Mouse (Mus musculus) embryonic facial prominence, embryonic 14.5 days (tissue): ENCODE results near the gene Slc16a2. TPM values are rescaled to one million over a fixed set of nuclear protein-coding genes. Genes with fewer than 3 reads are reported as not detected.

Source experiments
- ATAC-seq: fragments of 200-750 bp; cut with Nextera tagmentation; 2 replicates; pipeline ENCODE4 v1.8.0; 2017; ENCODE audit warnings: low read depth, moderate number of reproducible peaks, moderate TSS enrichment
- DNase-seq: peaks from one replicate; pipeline ENCODE4 v3.0.0-alpha.2; 2015; ENCODE audit warnings: low spot score
- H3K27ac ChIP-seq: fragments of 300-500 bp; sonication (generic); replicated peaks from 2 replicates; pipeline ENCODE4 v1.5.1; 2014; ENCODE audit warnings: low read depth, mild to moderate bottlenecking, low read length, moderate library complexity
- H3K27me3 ChIP-seq: fragments of 300-500 bp; sonication (generic); replicated peaks from 2 replicates; pipeline ENCODE4 v1.6.1; 2014; ENCODE audit warnings: low read length; ENCODE audit not compliant: control insufficient read depth, insufficient read depth
- H3K36me3 ChIP-seq: fragments of 300-500 bp; sonication (generic); 2 replicates; pipeline ENCODE4 v1.6.1; 2014; ENCODE audit warnings: low read length, mixed read lengths; ENCODE audit not compliant: control insufficient read depth, insufficient read depth
- H3K4me1 ChIP-seq: fragments of 300-500 bp; sonication (generic); 2 replicates; pipeline ENCODE4 v1.6.1; 2014; ENCODE audit warnings: antibody characterized with exemption, low read length; ENCODE audit not compliant: control insufficient read depth, insufficient read depth
- H3K4me2 ChIP-seq: fragments of 300-500 bp; sonication (generic); 2 replicates; pipeline ENCODE4 v1.6.1; 2014; ENCODE audit warnings: low read depth, mild to moderate bottlenecking, low read length, moderate library complexity, mixed read lengths
- H3K4me3 ChIP-seq: fragments of 300-500 bp; sonication (generic); 2 replicates; pipeline ENCODE4 v1.5.1; 2014; ENCODE audit warnings: low read depth, mild to moderate bottlenecking, low read length
- H3K9ac ChIP-seq: fragments of 300-500 bp; sonication (generic); 2 replicates; pipeline ENCODE4 v1.6.1; 2014; ENCODE audit warnings: low read depth, mild to moderate bottlenecking, low read length, moderate library complexity, mixed read lengths
- H3K9me3 ChIP-seq: fragments of 300-500 bp; sonication (generic); 2 replicates; pipeline ENCODE4 v1.6.1; 2016; ENCODE audit warnings: low read length; ENCODE audit not compliant: control insufficient read depth
- WGBS: fragments of 180-500 bp; shearing (Covaris S2); extraction: QIAGEN DNeasy Blood & Tissue Kit; methylation state at CpG from one replicate; pipeline ENCODE4 v1.1.7; 2014; 5-methylcytosine and 5-hydroxymethylcytosine counted together
- polyA plus RNA-seq: library from polyadenylated mRNA; unstranded; fragments of >200 nt; fragmentation: Nextera tagmentation; extraction: Ambion mirVana; gene quantifications from 2 replicates; pipeline ENCODE4 v1.2.1, GENCODE M21; 2014

Gene Slc16a2
- polyA plus RNA-seq, 1 experiment from 2014 or later: 34.7 TPM

DNA sequence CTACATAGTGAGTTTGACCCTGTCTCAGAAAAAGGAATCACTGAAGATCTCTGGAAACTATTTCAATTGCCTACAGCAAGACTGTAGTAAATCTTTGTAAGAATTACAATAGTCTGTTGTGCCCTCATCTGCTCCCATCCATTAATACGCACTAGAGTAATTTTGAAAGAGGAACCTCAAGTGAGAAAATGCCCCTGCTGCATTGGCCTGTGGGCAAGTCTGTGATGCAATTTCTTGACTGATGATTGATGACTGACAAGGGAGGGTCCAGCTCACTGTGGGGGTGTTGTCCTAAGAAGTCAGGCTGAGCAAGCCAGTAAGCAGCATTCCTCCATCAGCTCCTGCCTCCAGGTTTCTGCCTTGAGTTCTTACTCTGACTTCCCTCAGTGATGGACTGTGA, 75.6 kb downstream of the Slc16a2 start:
- DNase-seq (no peak), ATAC-seq (no peak)
- H3K27me3 ChIP-seq: peaks cover 32% of the 10 kb centered on the region
- no peaks in the 10 kb centered on the region for H3K36me3 ChIP-seq
- H3K27ac ChIP-seq: no peak overlapping the region
- H3K4me2 ChIP-seq: no peak overlapping the region
- H3K9ac ChIP-seq: no peak overlapping the region
- H3K9me3 ChIP-seq: no peaks in the 10 kb centered on the region
- WGBS: 92% methylated on average over 1 of the region's 1 CpGs
- no peak overlapping the region for H3K4me3 ChIP-seq
- H3K4me1 ChIP-seq: peaks cover 6% of the 10 kb centered on the region; the same call in 1 of the 2 replicates

DNA sequence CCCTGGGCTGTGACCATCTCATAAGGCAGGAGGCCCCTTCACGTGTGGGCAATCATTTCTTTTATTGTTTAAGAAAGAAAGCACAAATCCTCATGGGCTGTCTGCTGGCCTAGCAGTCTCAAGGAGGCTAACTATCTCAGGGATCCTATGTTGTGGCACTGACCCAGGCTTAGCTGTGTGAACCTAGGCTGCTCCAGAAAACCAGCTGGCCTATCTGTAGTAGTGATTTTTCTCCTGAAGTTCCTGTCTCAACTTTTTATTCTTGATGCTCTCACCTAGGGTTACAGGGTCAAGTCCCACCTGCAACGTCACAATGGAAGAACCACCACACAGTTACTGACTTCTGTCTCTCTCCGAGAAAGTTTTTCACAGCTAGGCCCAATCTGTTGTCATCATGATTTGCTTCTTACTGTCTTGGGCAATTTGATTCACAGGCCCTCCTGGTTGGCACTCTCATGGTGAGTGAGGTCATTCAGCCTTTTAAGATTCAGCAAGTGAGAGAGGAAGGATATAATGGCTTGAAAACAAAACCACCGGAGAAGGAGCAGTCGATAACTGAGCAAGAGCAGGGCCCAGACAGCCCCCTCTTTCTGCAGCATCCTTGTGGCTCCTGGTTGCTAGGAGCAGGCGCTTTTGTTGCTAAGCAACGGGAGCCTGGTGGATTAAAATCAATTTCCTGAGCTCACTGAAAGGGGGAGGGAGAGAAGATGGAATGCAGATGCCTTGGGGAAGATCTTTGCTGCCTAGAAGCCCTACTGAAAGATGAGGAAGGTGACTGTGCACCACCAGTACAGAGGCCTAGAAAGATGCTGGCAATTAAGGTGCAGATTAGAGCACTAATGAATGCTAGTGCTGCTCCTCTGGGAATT, 77.4 kb downstream of the Slc16a2 start:
- no peaks in the 10 kb centered on the region for H3K9me3 ChIP-seq
- H3K4me3 ChIP-seq: no peak overlapping the region
- H3K4me2 ChIP-seq: no peak overlapping the region
- DNase-seq (peak; percentile 79), ATAC-seq (peak; percentile 86)
- H3K4me1 ChIP-seq: peaks cover 6% of the 10 kb centered on the region; the same call in 1 of the 2 replicates
- no peak overlapping the region for H3K9ac ChIP-seq
- H3K27ac ChIP-seq: no peak overlapping the region
- H3K36me3 ChIP-seq: no peaks in the 10 kb centered on the region
- WGBS: 36% methylated on average over 7 of the region's 7 CpGs
- peaks cover 47% of the 10 kb centered on the region for H3K27me3 ChIP-seq

DNA sequence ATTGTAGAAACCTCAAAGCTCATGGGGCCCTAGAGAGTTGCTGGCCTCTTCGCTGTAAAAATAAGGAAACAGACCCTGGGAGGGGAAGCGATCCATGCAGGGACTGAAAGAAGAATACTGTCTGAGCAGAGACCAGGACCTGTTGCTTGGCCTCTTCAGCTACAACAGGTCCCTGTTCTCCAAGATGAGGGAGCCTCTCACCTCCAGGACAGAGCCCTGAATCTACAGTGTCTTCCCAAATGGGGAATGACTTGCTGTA, 79.8 kb downstream of the Slc16a2 start:
- H3K4me1 ChIP-seq: peaks cover 6% of the 10 kb centered on the region; the same call in 1 of the 2 replicates
- peak overlapping the region; percentile 55 for H3K27ac ChIP-seq
- DNase-seq (no peak), ATAC-seq (no peak)
- H3K4me3 ChIP-seq: no peak overlapping the region
- no peak overlapping the region for H3K4me2 ChIP-seq
- H3K36me3 ChIP-seq: no peaks in the 10 kb centered on the region
- no peaks in the 10 kb centered on the region for H3K9me3 ChIP-seq
- H3K9ac ChIP-seq: no peak overlapping the region
- peaks cover 45% of the 10 kb centered on the region for H3K27me3 ChIP-seq
- 72% methylated on average over 2 of the region's 2 CpGs for WGBS

DNA sequence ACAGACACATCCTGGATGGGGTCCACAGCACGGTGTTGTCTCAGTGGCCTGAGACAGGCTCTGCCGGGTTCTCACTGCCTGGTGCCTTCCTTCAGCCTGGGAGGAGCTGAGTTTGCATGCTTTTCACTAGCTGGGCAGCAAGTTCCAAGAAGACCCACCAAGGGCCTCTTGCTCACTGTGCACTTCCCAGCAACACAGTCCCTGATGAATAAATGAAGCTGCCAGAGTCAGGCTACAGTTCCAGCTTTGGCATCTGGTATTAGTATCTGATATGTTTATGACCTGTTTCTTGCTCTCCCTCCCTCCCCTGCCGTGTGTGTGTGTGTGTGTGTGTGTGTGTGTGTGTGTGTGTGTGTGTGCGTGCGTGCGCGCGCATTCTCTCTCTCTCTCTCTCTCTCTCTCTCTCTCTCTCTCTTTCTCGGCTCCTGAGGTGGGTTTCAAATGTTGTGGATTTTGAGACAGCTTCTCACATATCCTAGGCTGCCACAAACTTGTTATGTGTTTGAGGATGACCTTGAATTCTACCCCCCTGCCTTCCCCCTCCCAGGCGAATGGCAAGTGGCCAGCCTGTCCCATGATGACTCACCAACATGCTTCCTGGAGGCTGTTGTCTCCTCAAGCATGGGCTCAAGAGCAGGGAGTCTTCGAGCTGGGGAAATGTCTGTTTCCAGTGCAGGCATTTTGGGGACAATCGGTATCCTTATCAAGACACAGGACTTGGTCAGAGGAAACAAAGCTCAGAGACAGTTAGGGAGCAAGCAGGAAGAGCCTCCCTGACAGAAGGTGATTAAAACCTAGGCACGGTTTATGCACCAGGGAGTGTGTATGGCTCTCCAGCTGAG, 80.3 kb downstream of the Slc16a2 start:
- no peaks in the 10 kb centered on the region for H3K36me3 ChIP-seq
- peaks cover 6% of the 10 kb centered on the region; the same call in 1 of the 2 replicates for H3K4me1 ChIP-seq
- peak overlapping the region; percentile 55 for H3K27ac ChIP-seq
- peak; percentile 72; the same call in 1 of the 2 replicates for ATAC-seq
- peaks cover 44% of the 10 kb centered on the region for H3K27me3 ChIP-seq
- no peak overlapping the region for H3K4me3 ChIP-seq
- WGBS: 57% methylated on average over 9 of the region's 13 CpGs
- no peak overlapping the region for H3K4me2 ChIP-seq
- H3K9me3 ChIP-seq: no peaks in the 10 kb centered on the region
- H3K9ac ChIP-seq: no peak overlapping the region
- DNase-seq: peak; percentile 59

DNA sequence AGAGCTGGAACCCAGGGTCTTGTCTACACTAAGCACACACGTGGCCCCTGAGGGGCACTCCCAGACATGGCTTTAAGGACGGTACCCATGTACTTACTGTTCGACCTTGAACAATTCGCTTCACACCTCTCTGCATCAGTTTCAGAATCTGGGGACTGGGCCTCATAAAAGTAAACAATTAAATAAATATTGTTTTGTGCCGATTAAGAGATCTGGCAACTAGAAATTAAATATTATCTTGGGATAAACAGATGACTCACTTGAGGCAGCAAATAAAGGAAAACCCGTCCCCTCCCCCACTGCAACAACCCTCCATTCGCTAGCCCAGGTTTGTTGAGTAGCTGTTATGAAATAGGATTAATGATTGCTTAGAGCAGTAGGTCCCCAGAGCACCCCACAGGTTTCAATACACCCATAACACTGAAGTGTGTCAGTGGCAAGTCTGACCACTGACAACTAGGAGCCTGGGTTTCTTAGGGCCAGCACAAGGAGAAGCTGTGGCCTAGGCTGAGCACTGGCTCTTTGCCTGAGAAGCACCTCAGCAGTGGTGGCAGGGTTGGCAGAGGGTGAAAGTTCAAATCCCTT, 87.7 kb downstream of the Slc16a2 start:
- no peaks in the 10 kb centered on the region for H3K4me1 ChIP-seq
- no peak overlapping the region for H3K4me2 ChIP-seq
- DNase-seq (no peak), ATAC-seq (no peak)
- no peak overlapping the region for H3K4me3 ChIP-seq
- no peaks in the 10 kb centered on the region for H3K36me3 ChIP-seq
- no peaks in the 10 kb centered on the region for H3K9me3 ChIP-seq
- no peak overlapping the region; the same call in 1 of the 2 replicates for H3K27ac ChIP-seq
- 76% methylated on average over 7 of the region's 7 CpGs for WGBS
- peaks cover 36% of the 10 kb centered on the region for H3K27me3 ChIP-seq
- H3K9ac ChIP-seq: no peak overlapping the region

DNA sequence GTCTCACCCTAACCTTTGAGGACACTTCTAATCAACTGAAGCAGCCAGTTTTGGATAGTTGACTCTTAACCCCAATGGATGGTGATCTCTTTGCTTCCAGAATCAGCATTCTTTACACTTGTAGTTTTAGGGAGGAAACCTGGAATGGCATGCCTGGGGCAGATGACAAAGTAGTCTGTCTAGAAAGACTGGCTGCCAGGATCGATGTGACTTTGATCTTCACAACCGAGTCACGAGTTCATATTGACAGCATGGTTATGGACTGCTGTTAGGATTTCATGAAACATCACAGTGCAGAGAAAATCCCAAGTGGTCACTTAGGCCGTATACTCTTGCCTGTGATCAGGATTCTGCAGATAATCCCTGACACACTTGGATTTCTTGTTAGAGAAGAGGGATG, 88.7 kb downstream of the Slc16a2 start:
- no peak overlapping the region for H3K4me3 ChIP-seq
- DNase-seq (no peak), ATAC-seq (no peak)
- no peaks in the 10 kb centered on the region for H3K9me3 ChIP-seq
- H3K4me2 ChIP-seq: no peak overlapping the region
- no peaks in the 10 kb centered on the region for H3K4me1 ChIP-seq
- peaks cover 33% of the 10 kb centered on the region for H3K27me3 ChIP-seq
- H3K27ac ChIP-seq: no peak overlapping the region
- no peak overlapping the region for H3K9ac ChIP-seq
- no peaks in the 10 kb centered on the region for H3K36me3 ChIP-seq
- 73% methylated on average over 4 of the region's 4 CpGs for WGBS

DNA sequence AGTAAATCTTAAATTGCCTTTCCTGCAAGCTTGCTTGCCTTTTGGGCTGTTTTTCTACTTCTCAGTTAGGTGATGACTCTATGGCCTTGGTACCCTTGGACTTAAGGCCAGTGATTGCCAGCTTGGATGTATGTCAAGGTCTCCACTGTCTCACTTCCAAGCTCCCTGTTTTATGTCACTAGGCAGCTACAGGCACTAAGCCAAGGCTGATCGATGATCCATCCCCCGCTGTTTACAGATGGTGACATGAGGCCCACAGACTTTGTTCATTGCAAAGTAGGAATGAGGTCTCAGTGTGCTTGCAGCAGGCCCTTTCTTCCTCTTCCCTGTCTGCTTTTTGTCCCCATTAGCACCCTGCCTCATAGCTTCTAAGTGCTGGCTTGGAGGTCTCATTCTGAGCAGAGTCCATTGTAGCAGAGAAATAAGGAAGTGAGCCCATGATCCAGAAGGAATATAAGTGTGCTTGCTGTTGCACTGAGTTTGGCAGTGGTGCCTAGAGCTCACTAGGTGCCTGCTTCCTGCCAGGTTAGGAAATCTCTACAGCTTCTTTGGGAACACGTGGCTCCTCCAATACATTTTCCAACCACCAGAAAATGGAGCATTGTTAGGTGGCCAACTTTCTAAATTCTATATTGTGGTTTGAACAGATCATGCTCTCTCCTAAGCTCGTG, 89.6 kb downstream of the Slc16a2 start:
- Histone ChIP-seq H3K9ac (no peak overlapping the region), H3K36me3 (no peaks in the 10 kb centered on the region), H3K9me3 (no peaks in the 10 kb centered on the region), H3K4me2 (no peak overlapping the region), H3K27me3 (peaks cover 30% of the 10 kb centered on the region), H3K4me3 (no peak overlapping the region), H3K4me1 (no peaks in the 10 kb centered on the region), H3K27ac (no peak overlapping the region)
- WGBS: 78% methylated on average over 4 of the region's 4 CpGs
- no peak for DNase-seq
- no peak for ATAC-seq

DNA sequence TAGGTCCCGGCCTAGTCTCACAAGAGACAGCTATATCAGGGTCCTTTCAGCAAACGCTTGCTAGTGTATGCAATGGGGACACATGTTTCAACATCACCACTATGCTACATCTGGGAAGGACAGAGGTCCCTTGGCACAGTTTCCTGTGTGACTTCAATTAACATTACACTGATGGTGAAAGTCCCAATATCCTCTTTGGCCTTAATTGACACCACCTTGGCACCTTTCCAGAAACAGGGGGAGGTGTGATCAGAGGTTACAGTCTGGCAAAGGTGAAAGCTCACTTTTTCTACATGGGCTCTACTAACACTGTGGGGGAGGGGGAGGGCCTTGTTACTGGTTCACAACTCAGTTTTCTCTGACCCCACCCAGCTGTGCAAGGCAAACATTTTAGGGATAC, 99.3 kb downstream of the Slc16a2 start:
- WGBS: 82% methylated on average over 2 of the region's 2 CpGs
- Histone ChIP-seq H3K9me3 (no peaks in the 10 kb centered on the region), H3K4me3 (no peak overlapping the region), H3K27ac (no peak overlapping the region), H3K4me2 (no peak overlapping the region), H3K36me3 (no peaks in the 10 kb centered on the region), H3K4me1 (no peaks in the 10 kb centered on the region), H3K27me3 (peaks cover 25% of the 10 kb centered on the region), H3K9ac (no peak overlapping the region)
- ATAC-seq: no peak
- no peak for DNase-seq
